Mouse (Mus musculus) forebrain, embryonic 11.5 days (tissue): Measurements from ENCODE around the gene Snap25. TPM values are rescaled to one million over a fixed set of nuclear protein-coding genes. Genes with fewer than 3 reads are reported as not detected.

ENCODE experiments used
- ATAC-seq: fragments of 200-750 bp; cut with Nextera tagmentation; replicated peaks from 2 replicates; pipeline ENCODE4 v1.8.0; 2017; ENCODE audit warnings: moderate TSS enrichment; ENCODE audit not compliant: low FRiP score
- DNase-seq: peaks from one replicate; pipeline ENCODE4 v3.0.0-alpha.2; 2017; ENCODE audit warnings: low spot score
- H3K27ac ChIP-seq: fragments of 300-500 bp; sonication (generic); 2 replicates; pipeline ENCODE4 v1.5.1; 2014; ENCODE audit warnings: low read depth, low read length
- H3K27me3 ChIP-seq: fragments of 300-500 bp; sonication (generic); 2 replicates; pipeline ENCODE4 v1.6.1; 2014; ENCODE audit warnings: mild to moderate bottlenecking, low read length, mixed read lengths; ENCODE audit not compliant: control insufficient read depth, insufficient read depth
- H3K36me3 ChIP-seq: fragments of 300-500 bp; sonication (generic); 2 replicates; pipeline ENCODE4 v1.6.1; 2014; ENCODE audit warnings: mild to moderate bottlenecking, low read length, moderate library complexity, mixed read lengths; ENCODE audit not compliant: control insufficient read depth, insufficient read depth
- H3K4me1 ChIP-seq: fragments of 300-500 bp; sonication (generic); replicated peaks from 2 replicates; pipeline ENCODE4 v1.6.1; 2014; ENCODE audit warnings: low read length, mixed read lengths; ENCODE audit not compliant: control insufficient read depth, insufficient read depth
- H3K4me2 ChIP-seq: fragments of 300-500 bp; sonication (generic); 2 replicates; pipeline ENCODE4 v1.6.1; 2014; ENCODE audit warnings: low read depth, mild to moderate bottlenecking, low read length, moderate library complexity, mixed read lengths; ENCODE audit not compliant: severe bottlenecking
- H3K4me3 ChIP-seq: fragments of 300-500 bp; sonication (generic); 2 replicates; pipeline ENCODE4 v1.5.1; 2014; ENCODE audit warnings: low read depth, low read length
- H3K9ac ChIP-seq: fragments of 300-500 bp; sonication (generic); 2 replicates; pipeline ENCODE4 v1.6.1; 2014; ENCODE audit warnings: low read length
- H3K9me3 ChIP-seq: fragments of 300-500 bp; sonication (generic); 2 replicates; pipeline ENCODE4 v1.6.1; 2016; ENCODE audit warnings: low read length, mixed read lengths; ENCODE audit not compliant: control insufficient read depth
- WGBS: fragments of 180-500 bp; shearing (Covaris S2); extraction: QIAGEN DNeasy Blood & Tissue Kit; methylation state at CpG from one replicate; pipeline ENCODE4 v1.1.7; 2014; 5-methylcytosine and 5-hydroxymethylcytosine counted together
- polyA plus RNA-seq: library from polyadenylated mRNA; unstranded; fragments of >200 nt; fragmentation: Nextera tagmentation; extraction: Ambion mirVana; gene quantifications from 2 replicates; pipeline ENCODE4 v1.2.1, GENCODE M21; 2014

Gene Snap25
- 18.0 and 18.8 TPM in 2 replicates for polyA plus RNA-seq

GRCm38 (mm10) chr2:136713299-136713758 lies at the start of gene Snap25:
Gene Snap25, plus strand, starts transcription at chr2:136713453.
- H3K4me3 ChIP-seq, result peak within 1 kb of the TSS; percentile 56
- no peaks in the 10 kb centered on the region for H3K36me3 ChIP-seq
- no peaks in the 10 kb centered on the region for H3K4me1 ChIP-seq
- H3K27me3 ChIP-seq, result no peaks in the 10 kb centered on the region
- H3K27ac ChIP-seq, result no peak within 1 kb of the TSS
- ATAC-seq (peak; percentile 85), DNase-seq (peak; percentile 91)
- under 1% methylated on average over 20 of the region's 20 CpGs for WGBS
- peak within 1 kb of the TSS; percentile 41 for H3K9ac ChIP-seq
- no peaks in the 10 kb centered on the region for H3K9me3 ChIP-seq
- H3K4me2 ChIP-seq, result peak within 1 kb of the TSS; percentile 78

DNA sequence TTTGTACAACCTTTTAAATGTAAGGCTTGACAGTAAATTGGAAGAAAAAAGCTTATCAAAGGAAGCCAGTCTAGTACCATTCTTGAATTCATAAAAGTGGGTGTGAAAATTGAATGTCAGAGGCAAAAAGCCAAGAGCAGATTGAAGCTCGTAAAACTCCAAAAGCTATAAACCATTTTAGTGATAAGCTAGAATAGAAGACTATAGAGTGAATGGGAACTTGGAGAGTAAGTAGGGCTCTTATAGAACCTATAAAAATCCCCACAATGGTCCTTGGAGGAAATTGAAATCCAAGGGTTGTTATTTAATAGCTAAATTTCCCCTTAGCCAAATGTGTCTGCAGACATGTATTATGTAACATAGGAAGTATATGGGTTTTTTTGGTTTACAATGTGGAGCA lies 46.3 kb upstream of the Snap25 start:
- Histone ChIP-seq H3K27me3 (no peaks in the 10 kb centered on the region), H3K4me2 (no peak overlapping the region), H3K27ac (no peak overlapping the region), H3K4me1 (no peaks in the 10 kb centered on the region), H3K4me3 (no peak overlapping the region), H3K36me3 (no peaks in the 10 kb centered on the region), H3K9ac (no peak overlapping the region), H3K9me3 (no peaks in the 10 kb centered on the region)
- DNase-seq, result no peak
- 92% methylated on average over 1 of the region's 1 CpGs for WGBS
- ATAC-seq, result no peak

DNA sequence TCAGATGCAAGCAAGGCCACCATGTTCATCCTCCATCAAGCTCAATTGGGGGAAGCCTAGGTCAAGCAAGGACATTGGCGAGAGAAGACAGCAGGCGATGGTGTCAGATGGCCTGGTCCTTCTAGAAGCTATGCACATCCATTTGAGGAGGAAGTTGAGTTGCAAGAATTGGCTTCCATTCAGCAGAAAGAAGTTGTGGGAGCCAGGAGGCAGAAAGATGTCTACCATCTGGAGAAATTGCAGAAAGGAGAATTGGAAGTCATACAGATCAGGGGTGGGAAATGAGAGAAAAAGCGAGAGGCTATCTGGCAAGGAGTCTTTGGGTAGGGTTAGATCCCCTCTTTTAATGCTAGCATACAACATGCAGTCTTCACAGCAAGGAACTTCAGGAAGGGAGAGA lies 44.1 kb upstream of the Snap25 start:
- H3K27me3 ChIP-seq, result no peaks in the 10 kb centered on the region
- no peak overlapping the region for H3K27ac ChIP-seq
- no peaks in the 10 kb centered on the region for H3K4me1 ChIP-seq
- no peak overlapping the region for H3K4me3 ChIP-seq
- WGBS, result 95% methylated on average over 3 of the region's 3 CpGs
- ATAC-seq, result no peak
- DNase-seq, result no peak
- no peaks in the 10 kb centered on the region for H3K36me3 ChIP-seq
- H3K9me3 ChIP-seq, result no peaks in the 10 kb centered on the region
- H3K9ac ChIP-seq, result no peak overlapping the region
- no peak overlapping the region for H3K4me2 ChIP-seq

GRCm38 (mm10) chr2:136669665-136670064 lies 43.6 kb upstream of the Snap25 start:
- Histone ChIP-seq H3K4me2 (no peak overlapping the region), H3K27me3 (no peaks in the 10 kb centered on the region), H3K9me3 (no peaks in the 10 kb centered on the region), H3K9ac (no peak overlapping the region), H3K27ac (no peak overlapping the region), H3K36me3 (no peaks in the 10 kb centered on the region), H3K4me3 (no peak overlapping the region), H3K4me1 (no peaks in the 10 kb centered on the region)
- ATAC-seq, result no peak
- no peak for DNase-seq
- WGBS, result 81% methylated on average over 3 of the region's 3 CpGs

- Histone ChIP-seq H3K4me2 (no peak overlapping the region), H3K4me3 (no peak overlapping the region), H3K27ac (no peak overlapping the region), H3K36me3 (no peaks in the 10 kb centered on the region), H3K4me1 (no peaks in the 10 kb centered on the region), H3K9ac (no peak overlapping the region), H3K27me3 (no peaks in the 10 kb centered on the region), H3K9me3 (no peaks in the 10 kb centered on the region)
- ATAC-seq, result peak; percentile 30; the same call in 1 of the 2 replicates
- WGBS, result 38% methylated on average over 9 of the region's 9 CpGs
- DNase-seq, result no peak
These were observed 42.5 kb upstream of the Snap25 start for GRCm38 (mm10) chr2:136670539-136671271.

GRCm38 (mm10) chr2:136674077-136674757 lies 39.0 kb upstream of the Snap25 start:
- Histone ChIP-seq H3K4me3 (no peak overlapping the region), H3K4me1 (peaks cover 3% of the 10 kb centered on the region; the same call in 1 of the 2 replicates), H3K27ac (no peak overlapping the region), H3K36me3 (no peaks in the 10 kb centered on the region), H3K9me3 (no peaks in the 10 kb centered on the region), H3K9ac (no peak overlapping the region), H3K4me2 (no peak overlapping the region), H3K27me3 (no peaks in the 10 kb centered on the region)
- no peak for ATAC-seq
- WGBS, result 84% methylated on average over 4 of the region's 4 CpGs
- DNase-seq, result no peak

GRCm38 (mm10) chr2:136676196-136676595 lies 37.1 kb upstream of the Snap25 start:
- Histone ChIP-seq H3K9ac (no peak overlapping the region), H3K9me3 (no peaks in the 10 kb centered on the region), H3K4me3 (no peak overlapping the region), H3K4me1 (peaks cover 8% of the 10 kb centered on the region; the same call in 1 of the 2 replicates), H3K4me2 (no peak overlapping the region), H3K27ac (no peak overlapping the region), H3K27me3 (no peaks in the 10 kb centered on the region), H3K36me3 (no peaks in the 10 kb centered on the region)
- DNase-seq (no peak), ATAC-seq (no peak)
- 91% methylated on average over 2 of the region's 2 CpGs for WGBS

DNA sequence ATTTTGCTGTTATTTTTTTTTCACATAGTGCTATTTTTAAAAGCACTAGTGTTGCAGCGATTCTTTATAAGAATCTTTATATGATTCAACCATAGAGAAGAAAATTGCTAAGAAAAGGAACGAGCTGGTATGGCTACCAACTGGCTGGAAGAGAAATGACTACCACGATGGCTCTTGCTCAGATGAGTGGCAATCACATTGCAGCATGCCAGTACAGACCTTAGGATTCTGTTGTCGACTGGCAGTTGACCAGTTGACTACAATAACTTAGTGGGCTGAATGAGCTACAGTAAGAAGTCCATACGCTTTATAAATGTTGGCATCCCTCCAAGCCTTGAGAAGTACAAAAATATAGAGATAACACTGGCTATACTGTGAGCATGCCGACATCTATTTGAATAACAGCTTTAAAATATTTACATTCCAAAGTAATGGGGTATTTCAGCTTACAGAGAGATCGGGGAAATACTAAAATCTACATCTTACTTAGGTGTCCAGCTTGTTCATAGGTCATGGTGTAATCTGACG lies 36.3 kb upstream of the Snap25 start:
- WGBS, result 84% methylated on average over 8 of the region's 8 CpGs
- H3K4me3 ChIP-seq, result no peak overlapping the region

More for the DNA sequence above, 36.3 kb upstream of the Snap25 start:
- no peaks in the 10 kb centered on the region for H3K36me3 ChIP-seq
- H3K9ac ChIP-seq, result no peak overlapping the region
- no peaks in the 10 kb centered on the region for H3K27me3 ChIP-seq
- no peak overlapping the region for H3K4me2 ChIP-seq
- H3K4me1 ChIP-seq, result peaks cover 8% of the 10 kb centered on the region; the same call in 1 of the 2 replicates
- no peaks in the 10 kb centered on the region for H3K9me3 ChIP-seq
- no peak overlapping the region for H3K27ac ChIP-seq
- DNase-seq (no peak), ATAC-seq (no peak)
